Mouse (Mus musculus) hindbrain, embryonic 13.5 days (tissue): Measurements from ENCODE around the gene Hsd17b11. TPM values are rescaled to one million over a fixed set of nuclear protein-coding genes. Genes with fewer than 3 reads are reported as not detected.
A peak's percentile ranks its signal among the peaks of the same experiment; 100 is the strongest.

Source experiments
- ATAC-seq: fragments of 200-750 bp; cut with Nextera tagmentation; 2 replicates; pipeline ENCODE4 v1.8.0; 2017; ENCODE audit warnings: moderate TSS enrichment; ENCODE audit not compliant: low FRiP score
- H3K27ac ChIP-seq: fragments of 300-500 bp; sonication (generic); 2 replicates; pipeline ENCODE4 v1.5.1; 2015; ENCODE audit warnings: inconsistent platforms, mild to moderate bottlenecking, moderate library complexity
- H3K27me3 ChIP-seq: fragments of 300-500 bp; sonication (generic); 2 replicates; pipeline ENCODE4 v1.6.1; 2015; ENCODE audit warnings: mild to moderate bottlenecking, inconsistent platforms
- H3K36me3 ChIP-seq: fragments of 300-500 bp; sonication (generic); 2 replicates; pipeline ENCODE4 v1.6.1; 2015; ENCODE audit warnings: mild to moderate bottlenecking, inconsistent platforms
- H3K4me1 ChIP-seq: fragments of 300-500 bp; sonication (generic); replicated peaks from 2 replicates; pipeline ENCODE4 v1.6.1; 2015; ENCODE audit warnings: inconsistent platforms
- H3K4me2 ChIP-seq: fragments of 300-500 bp; sonication (generic); 2 replicates; pipeline ENCODE4 v1.6.1; 2015; ENCODE audit warnings: inconsistent platforms, mild to moderate bottlenecking, moderate library complexity
- H3K4me3 ChIP-seq: fragments of 300-500 bp; sonication (generic); 2 replicates; pipeline ENCODE4 v1.5.1; 2015; ENCODE audit warnings: mild to moderate bottlenecking, inconsistent platforms
- H3K9ac ChIP-seq: fragments of 300-500 bp; sonication (generic); 2 replicates; pipeline ENCODE4 v1.6.1; 2015; ENCODE audit warnings: mild to moderate bottlenecking, inconsistent platforms
- H3K9me3 ChIP-seq: fragments of 300-500 bp; sonication (generic); 2 replicates; pipeline ENCODE4 v1.6.1; 2016; ENCODE audit warnings: inconsistent platforms
- WGBS: fragments of 180-500 bp; shearing (Covaris S2); methylation state at CpG from one replicate; pipeline ENCODE4 v1.1.7; 2015; 5-methylcytosine and 5-hydroxymethylcytosine counted together
- polyA plus RNA-seq: library from polyadenylated mRNA; unstranded; fragments of >200 nt; fragmentation: Nextera tagmentation; extraction: Ambion mirVana; gene quantifications from 2 replicates; pipeline ENCODE4 v1.2.1, GENCODE M21; 2015

Hsd17b11 gene
- polyA plus RNA-seq, 1 experiment from 2014 or later, result 2.4 TPM

DNA sequence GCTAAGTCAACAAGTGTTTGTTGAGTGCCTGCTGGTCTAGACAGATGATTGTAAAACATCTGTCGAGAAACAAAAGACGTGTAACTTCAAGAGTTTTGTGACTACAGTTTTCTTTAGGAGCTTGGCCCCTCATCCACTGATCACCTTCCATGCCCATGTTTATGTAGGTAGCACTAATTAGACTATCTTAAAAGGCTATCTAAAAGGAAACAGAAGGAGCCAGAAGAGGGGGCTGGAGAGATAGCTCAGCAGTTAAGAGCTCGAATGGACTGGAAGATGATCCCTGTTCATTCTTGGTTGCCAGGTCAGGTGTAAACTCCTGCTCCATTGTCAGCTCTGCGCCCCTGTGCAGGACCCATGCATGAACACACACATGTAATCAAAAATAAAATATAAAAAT, 26.4 kb upstream of the Hsd17b11 start:
- no peak overlapping the region for H3K9ac ChIP-seq

DNA sequence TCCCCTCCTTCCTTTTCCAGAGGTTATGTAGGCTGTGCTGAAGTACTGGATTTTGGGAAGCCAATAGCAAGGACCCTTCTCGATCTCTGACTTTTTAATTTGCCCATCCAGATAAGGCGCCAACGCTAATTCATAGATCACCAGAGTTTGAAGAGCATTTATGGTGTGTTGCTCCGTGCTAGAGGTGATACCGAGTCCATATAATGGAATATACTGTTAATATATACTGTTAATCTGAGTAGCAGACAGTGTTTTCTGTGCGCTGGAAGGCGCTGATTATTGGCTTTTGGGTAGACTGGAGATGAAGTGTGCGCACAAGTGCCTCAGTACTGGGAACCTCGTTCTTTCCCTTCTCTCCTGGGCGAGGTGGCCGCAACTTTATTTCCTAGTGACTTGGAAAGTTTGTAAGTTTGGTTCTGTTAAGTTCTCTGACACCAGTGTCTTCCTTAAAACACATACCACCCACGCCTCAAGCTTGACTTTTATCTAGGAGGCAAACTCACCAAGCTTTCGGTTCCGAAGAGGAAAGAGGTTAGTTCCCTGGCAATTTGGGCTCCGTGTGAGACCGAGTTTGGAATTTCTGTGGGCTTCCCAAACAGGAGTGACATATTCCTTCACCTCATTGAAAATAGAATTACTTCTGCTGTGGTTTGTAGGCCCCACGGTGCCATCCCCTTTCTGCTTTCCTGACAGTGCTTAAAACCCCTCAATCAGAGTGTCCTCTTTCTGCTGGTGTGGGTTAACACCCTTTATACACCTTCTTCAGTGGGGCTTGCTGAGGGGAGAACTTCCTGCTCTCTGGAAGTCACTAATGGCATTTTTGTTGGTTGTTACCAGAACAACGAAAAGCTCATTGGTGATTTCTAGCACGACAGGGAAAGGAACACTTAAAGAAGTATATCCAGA, 25.7 kb upstream of the Hsd17b11 start:
- WGBS, result 9% methylated on average over 19 of the region's 19 CpGs
- H3K27ac ChIP-seq, result peak overlapping the region; percentile 89
- ATAC-seq, result peak; percentile 30; the same call in 1 of the 2 replicates

More for the DNA sequence above, 26.4 kb upstream of the Hsd17b11 start:
- ATAC-seq, result no peak
- Histone ChIP-seq H3K27me3 (no peaks in the 10 kb centered on the region), H3K4me2 (peak overlapping the region; percentile 66), H3K4me1 (peaks cover 14% of the 10 kb centered on the region), H3K27ac (no peak overlapping the region), H3K4me3 (no peak overlapping the region; the same call in 1 of the 2 replicates), H3K9me3 (no peaks in the 10 kb centered on the region), H3K36me3 (peaks cover 26% of the 10 kb centered on the region)
- WGBS, result 55% methylated on average over 4 of the region's 4 CpGs

GRCm38 (mm10) chr5:104046256-104047199, 24.8 kb upstream of the Hsd17b11 start, which contains the start of gene Nudt9:
Gene Nudt9, plus strand, starts transcription at chr5:104046306.
- WGBS, result 5% methylated on average over 90 of the region's 90 CpGs
- Histone ChIP-seq H3K27me3 (no peaks in the 10 kb centered on the region), H3K4me3 (peak within 1 kb of the TSS; percentile 85), H3K36me3 (peaks cover 11% of the 10 kb centered on the region), H3K27ac (peak within 1 kb of the TSS; percentile 89), H3K9me3 (no peaks in the 10 kb centered on the region), H3K4me1 (peaks cover 14% of the 10 kb centered on the region), H3K9ac (peak within 1 kb of the TSS; percentile 86), H3K4me2 (peak within 1 kb of the TSS; percentile 66)
- ATAC-seq, result peak; percentile 99

More for the DNA sequence above, 25.7 kb upstream of the Hsd17b11 start:
- Histone ChIP-seq H3K4me1 (peaks cover 14% of the 10 kb centered on the region), H3K9me3 (no peaks in the 10 kb centered on the region), H3K4me2 (peak overlapping the region; percentile 66), H3K9ac (peak overlapping the region; percentile 86), H3K36me3 (peaks cover 20% of the 10 kb centered on the region), H3K27me3 (no peaks in the 10 kb centered on the region), H3K4me3 (peak overlapping the region; percentile 85)

DNA sequence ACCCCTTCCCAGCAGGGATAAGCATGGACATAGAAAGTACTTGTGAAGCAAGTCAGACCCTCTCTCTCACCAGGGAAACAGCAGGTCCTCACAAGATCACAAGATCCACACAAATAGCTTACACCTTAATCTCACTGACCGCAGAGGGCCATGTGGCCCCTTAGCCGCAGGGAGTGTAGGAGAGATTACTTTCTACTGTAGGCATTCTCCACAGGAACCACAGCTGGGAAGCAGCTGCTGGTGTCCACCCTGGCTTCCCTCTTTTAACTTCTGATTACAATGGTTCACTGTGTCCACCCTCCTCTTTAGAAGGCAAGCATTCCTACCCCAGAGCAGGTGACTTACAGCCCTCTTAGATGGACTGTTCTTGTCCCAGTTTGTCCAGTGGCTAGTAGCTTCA, 22.0 kb upstream of the Hsd17b11 start:
- Histone ChIP-seq H3K4me3 (no peak overlapping the region), H3K4me1 (peaks cover 14% of the 10 kb centered on the region), H3K9me3 (no peaks in the 10 kb centered on the region), H3K27ac (no peak overlapping the region), H3K4me2 (no peak overlapping the region), H3K9ac (no peak overlapping the region), H3K27me3 (no peaks in the 10 kb centered on the region), H3K36me3 (no peaks in the 10 kb centered on the region)
- no peak for ATAC-seq
- WGBS, result 62% methylated on average over 2 of the region's 2 CpGs

- H3K27ac ChIP-seq, result no peak overlapping the region
- H3K9ac ChIP-seq, result no peak overlapping the region
- H3K9me3 ChIP-seq, result no peaks in the 10 kb centered on the region
- H3K4me3 ChIP-seq, result no peak overlapping the region
- no peak for ATAC-seq
- no peaks in the 10 kb centered on the region for H3K36me3 ChIP-seq
- WGBS, result 91% methylated on average over 2 of the region's 2 CpGs
- no peak overlapping the region for H3K4me2 ChIP-seq
- H3K4me1 ChIP-seq, result peaks cover 10% of the 10 kb centered on the region
- H3K27me3 ChIP-seq, result no peaks in the 10 kb centered on the region
These were observed 21.2 kb upstream of the Hsd17b11 start for GRCm38 (mm10) chr5:104042906-104043305.

DNA sequence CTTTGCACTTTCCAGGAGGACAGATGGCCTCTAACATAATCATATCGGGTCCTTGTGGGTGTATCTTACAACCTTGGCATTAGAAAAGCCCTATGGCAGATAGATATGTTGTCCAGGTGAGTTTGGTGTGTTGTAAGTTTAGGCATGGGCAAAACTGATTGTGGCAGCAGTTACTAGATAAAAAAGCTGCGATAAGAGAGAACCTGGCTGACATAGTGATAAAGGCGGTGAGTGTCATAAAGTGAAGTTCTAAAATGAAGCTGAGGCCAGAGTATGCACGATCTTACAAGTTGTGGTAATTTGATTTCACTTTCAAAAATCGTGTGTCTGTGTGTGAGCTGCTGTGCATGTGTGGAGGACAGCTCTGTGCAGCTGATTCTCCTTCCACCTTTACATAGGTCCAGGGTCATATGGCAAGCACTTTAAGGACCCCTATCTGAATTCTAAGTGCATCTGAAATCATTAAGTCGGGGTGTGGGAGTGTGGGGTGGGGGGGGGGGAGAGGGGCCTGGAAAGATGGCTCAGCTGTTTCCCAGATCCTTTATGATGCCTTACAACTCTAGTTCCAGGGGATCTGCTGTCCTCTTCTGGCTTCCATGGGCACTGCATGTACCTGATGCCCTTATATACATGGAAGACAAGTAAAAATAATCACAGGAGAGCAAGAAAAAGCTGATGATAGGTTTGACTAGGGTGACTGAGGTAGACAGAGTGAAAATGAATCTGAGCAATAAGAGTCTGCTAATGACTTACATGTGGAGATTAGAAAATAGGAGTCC, 17.6 kb upstream of the Hsd17b11 start:
- no peak overlapping the region for H3K27ac ChIP-seq
- WGBS, result 68% methylated on average over 6 of the region's 6 CpGs
- no peak overlapping the region for H3K9ac ChIP-seq
- H3K36me3 ChIP-seq, result no peaks in the 10 kb centered on the region
- H3K4me3 ChIP-seq, result no peak overlapping the region
- H3K9me3 ChIP-seq, result no peaks in the 10 kb centered on the region
- 0 out of 2 replicates have a peak, but pooled peaks have one; percentile 39 for ATAC-seq
- no peaks in the 10 kb centered on the region for H3K4me1 ChIP-seq
- H3K4me2 ChIP-seq, result no peak overlapping the region
- no peaks in the 10 kb centered on the region for H3K27me3 ChIP-seq

DNA sequence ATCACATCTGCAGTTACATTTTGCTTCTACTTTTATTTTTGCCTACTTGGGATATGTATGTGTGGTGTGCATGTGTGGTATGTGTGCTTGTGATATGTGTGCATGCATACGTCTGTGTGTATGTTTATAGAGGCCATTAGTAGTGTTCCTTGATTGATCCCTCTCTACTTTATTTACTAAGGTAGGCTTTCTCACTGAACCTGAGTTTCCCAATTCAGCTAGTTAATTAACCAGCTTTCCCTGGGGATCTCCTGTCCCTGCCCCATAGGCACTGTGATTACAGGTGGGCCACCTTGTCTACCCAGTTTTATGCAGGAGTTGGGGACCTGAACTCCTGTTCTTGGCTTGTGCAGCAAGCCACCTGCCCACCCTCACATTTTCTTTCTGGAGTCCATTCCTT, 15.0 kb upstream of the Hsd17b11 start:
- 90% methylated on average over 1 of the region's 1 CpGs for WGBS
- ATAC-seq, result no peak
- no peaks in the 10 kb centered on the region for H3K27me3 ChIP-seq
- H3K27ac ChIP-seq, result no peak overlapping the region
- no peak overlapping the region for H3K4me2 ChIP-seq
- no peaks in the 10 kb centered on the region for H3K9me3 ChIP-seq
- no peaks in the 10 kb centered on the region for H3K36me3 ChIP-seq
- H3K9ac ChIP-seq, result no peak overlapping the region
- H3K4me3 ChIP-seq, result no peak overlapping the region
- no peaks in the 10 kb centered on the region for H3K4me1 ChIP-seq

GRCm38 (mm10) chr5:104035824-104036223, 14.1 kb upstream of the Hsd17b11 start:
- WGBS, result 74% methylated on average over 1 of the region's 1 CpGs
- Histone ChIP-seq H3K4me1 (no peaks in the 10 kb centered on the region), H3K9me3 (no peaks in the 10 kb centered on the region), H3K4me3 (no peak overlapping the region), H3K36me3 (no peaks in the 10 kb centered on the region), H3K27ac (no peak overlapping the region), H3K9ac (no peak overlapping the region), H3K27me3 (no peaks in the 10 kb centered on the region), H3K4me2 (no peak overlapping the region)
- ATAC-seq, result no peak

DNA sequence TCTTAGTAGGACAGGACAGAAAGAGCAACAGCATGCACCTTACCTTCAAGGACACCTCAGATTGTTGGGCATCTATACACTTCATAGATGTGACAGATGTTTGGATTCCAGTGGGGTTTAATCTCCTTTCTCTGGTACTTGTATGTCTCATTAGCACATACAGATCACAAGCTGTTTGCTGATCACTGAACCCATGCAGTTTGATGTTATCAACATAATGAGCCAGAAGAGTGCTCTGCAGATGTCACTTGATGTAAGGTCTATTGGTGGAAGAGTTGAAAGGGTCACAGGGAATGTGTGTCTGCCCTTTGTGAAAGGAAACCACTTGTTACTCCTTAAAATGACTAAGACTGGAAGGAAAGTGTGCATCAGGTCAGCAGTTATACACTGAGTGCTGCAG, 13.3 kb upstream of the Hsd17b11 start:
- H3K9ac ChIP-seq, result no peak overlapping the region
- no peaks in the 10 kb centered on the region for H3K36me3 ChIP-seq
- no peak overlapping the region for H3K4me2 ChIP-seq
- no peak for ATAC-seq
- H3K4me3 ChIP-seq, result no peak overlapping the region
- H3K9me3 ChIP-seq, result no peaks in the 10 kb centered on the region
- no peaks in the 10 kb centered on the region for H3K27me3 ChIP-seq
- no peaks in the 10 kb centered on the region for H3K4me1 ChIP-seq
- no peak overlapping the region for H3K27ac ChIP-seq

- 87% methylated on average over 2 of the region's 2 CpGs for WGBS
- no peaks in the 10 kb centered on the region for H3K27me3 ChIP-seq
These were observed 10.8 kb upstream of the Hsd17b11 start for GRCm38 (mm10) chr5:104032434-104033097.

GRCm38 (mm10) chr5:104025245-104025854, 3.6 kb upstream of the Hsd17b11 start:
- H3K27me3 ChIP-seq, result peaks cover 30% of the 10 kb centered on the region
- WGBS, result 48% methylated on average over 17 of the region's 17 CpGs
- no peak overlapping the region for H3K9ac ChIP-seq
- ATAC-seq, result no peak
- no peak overlapping the region for H3K27ac ChIP-seq
- H3K36me3 ChIP-seq, result no peaks in the 10 kb centered on the region
- H3K4me2 ChIP-seq, result no peak overlapping the region
- peaks cover 19% of the 10 kb centered on the region for H3K4me1 ChIP-seq
- H3K9me3 ChIP-seq, result no peaks in the 10 kb centered on the region
- no peak overlapping the region for H3K4me3 ChIP-seq

More at GRCm38 (mm10) chr5:104032434-104033097, 10.8 kb upstream of the Hsd17b11 start:
- no peak overlapping the region for H3K27ac ChIP-seq
- no peak for ATAC-seq
- H3K9me3 ChIP-seq, result no peaks in the 10 kb centered on the region
- H3K4me2 ChIP-seq, result no peak overlapping the region
- H3K4me1 ChIP-seq, result no peaks in the 10 kb centered on the region
- no peak overlapping the region for H3K4me3 ChIP-seq
- no peaks in the 10 kb centered on the region for H3K36me3 ChIP-seq
- no peak overlapping the region for H3K9ac ChIP-seq
